Mouse (Mus musculus) cortical plate, adult 2 months (tissue): ENCODE results near the gene Gngt2.

ENCODE experiments used
- CTCF ChIP-seq: fragments of 200-500 bp; IDR thresholded peaks from 2 replicates; pipeline ENCODE4 v1.5.1; 2011; ENCODE audit warnings: mild to moderate bottlenecking, control low read depth, low read length; ENCODE audit not compliant: insufficient read depth; ENCODE audit errors: extremely low read depth
- POLR2A ChIP-seq: fragments of 200-500 bp; IDR thresholded peaks from 2 replicates; pipeline ENCODE4 v1.6.1; 2011; ENCODE audit warnings: mild to moderate bottlenecking, low read length, control low read depth; ENCODE audit not compliant: insufficient read depth; ENCODE audit errors: extremely low read depth

DNA sequence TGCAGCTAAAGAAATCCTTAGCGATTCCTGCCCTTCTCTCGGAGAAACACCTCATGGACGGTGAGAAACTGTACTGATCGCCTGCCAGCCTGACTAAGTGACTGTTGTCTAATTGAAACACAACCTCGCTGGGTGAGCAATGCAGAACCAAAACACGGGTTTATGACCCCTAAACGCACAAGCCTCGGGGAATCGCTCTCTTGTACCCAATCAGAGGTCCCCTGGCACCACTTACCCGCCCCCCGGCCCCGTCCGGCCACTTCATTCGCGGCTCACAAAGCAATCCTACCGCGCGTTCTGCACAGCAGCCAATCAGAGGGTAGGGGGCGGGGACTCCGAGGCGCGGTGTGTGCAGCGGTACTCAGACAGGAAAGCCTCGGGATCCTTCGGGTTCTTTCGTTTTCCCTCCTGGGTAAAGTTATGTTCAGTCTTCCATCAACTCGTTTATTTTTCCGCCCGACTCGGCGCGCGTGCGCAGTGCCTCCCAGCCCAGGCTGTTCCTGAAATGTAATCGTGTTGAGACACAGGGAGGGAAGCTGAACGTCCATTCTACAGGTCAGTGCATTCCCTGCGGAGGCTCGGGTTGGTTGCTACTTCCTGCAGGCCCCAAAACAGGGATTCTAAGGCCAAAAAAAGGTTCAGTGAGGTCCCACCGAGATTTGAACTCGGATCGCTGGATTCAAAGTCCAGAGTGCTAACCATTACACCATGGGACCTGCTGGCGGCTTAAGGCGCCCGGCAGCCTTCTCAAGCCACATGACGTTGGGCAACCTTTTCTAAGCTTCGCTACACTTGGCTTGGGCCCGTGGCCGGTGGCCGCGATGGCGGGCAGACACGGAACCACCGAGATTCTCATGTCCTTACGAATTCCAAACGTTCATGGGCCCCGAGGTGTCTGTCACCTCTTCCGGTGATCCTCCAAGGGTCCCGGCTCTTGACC lies 21.8 kb downstream of the Gngt2 start:
- TF ChIP-seq POLR2A (0 out of 2 replicates have a peak, but pooled peaks have one; percentile 53), CTCF (no peak)
